Mouse (Mus musculus): ENCODE data around the gene Nyap2.
"Not testable (repeated sequence)": the region's sequence is repeated elsewhere in the genome, so short reads cannot be mapped to it uniquely, and the experiment has no call there.

The Nyap2 gene

DNA sequence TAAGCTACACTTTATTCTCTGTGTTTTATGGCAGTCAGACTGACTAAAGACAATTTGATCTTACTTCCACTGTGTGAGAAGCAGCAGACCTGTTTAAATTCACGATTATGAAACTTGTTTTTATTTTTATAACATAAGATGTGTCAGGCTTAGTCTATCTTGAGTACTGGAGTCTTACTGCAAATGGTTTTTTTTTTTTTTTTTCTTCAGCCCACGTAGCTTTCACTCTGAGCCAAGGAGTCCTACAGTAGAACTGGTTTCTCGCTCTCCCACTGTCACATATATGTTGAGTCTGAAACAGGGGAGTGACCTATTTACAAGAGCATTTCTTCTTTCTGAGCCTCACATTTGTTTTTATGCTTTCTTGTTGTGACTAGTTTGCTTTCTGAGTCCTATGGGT lies 103.9 kb downstream of the Nyap2 start:
- no peak for DNase-seq (ENCODE audit: low spot score)

DNA sequence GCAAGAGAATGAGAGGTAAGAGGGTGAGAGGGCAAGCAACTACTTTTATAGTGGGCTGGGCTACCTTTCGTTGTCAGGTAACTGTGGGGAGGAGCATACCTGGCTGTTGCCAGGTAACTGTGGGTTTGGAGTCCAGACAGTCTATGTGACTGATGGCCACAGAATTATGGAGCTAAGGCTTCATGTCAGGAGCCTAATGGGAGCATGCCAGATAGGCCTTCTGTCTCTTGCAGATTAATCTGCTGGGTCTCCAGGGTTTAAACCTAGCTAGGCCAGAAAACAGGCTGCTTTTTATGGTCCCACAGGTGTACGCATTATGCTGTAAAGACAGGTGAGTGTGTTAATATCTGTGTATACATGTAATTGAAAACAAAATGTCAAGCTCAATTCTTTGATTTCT lies 132.8 kb downstream of the Nyap2 start:
- no peak for DNase-seq (ENCODE audit: low spot score)

DNA sequence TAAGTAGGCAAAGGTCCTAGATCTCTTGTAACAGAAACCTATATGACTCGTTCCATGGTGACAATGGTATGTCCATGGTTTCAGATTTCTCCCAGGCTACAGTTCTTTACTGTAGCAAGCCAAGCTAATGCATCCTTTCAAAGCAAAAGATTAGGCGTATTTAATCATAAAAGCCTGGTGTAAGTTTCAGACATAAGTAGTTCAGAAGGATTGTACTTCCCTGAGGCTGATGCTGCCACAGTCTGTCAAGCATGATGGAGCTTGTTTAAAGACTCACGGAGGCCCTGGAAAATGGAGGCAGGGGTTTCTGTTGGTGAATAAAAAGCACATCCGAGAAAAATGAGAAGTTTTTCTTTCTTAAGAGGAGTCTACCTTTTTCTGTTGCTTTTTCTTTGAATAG lies 134.7 kb downstream of the Nyap2 start:
- no peak for DNase-seq (ENCODE audit: low spot score)

DNA sequence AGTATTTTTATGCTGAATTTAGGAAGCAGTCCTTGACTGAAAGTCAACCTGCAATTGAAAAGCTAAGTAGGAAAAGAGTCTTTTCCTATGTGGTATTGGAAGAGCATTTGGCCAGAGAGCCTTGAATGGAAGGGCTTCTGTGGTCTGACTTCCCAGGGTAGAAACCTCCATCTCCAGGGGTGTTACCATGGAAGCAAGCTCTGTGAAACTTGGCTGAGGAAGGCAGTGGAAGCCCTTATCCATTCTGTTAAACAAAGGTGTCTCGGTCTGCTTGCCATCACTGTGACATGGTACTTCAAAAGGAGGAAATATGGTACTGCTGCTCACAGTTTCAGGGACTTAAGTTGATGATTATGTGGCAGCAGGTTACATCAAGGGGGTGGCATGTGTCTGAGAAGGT lies 143.0 kb downstream of the Nyap2 start:
- no peak for DNase-seq (ENCODE audit: low spot score)

DNA sequence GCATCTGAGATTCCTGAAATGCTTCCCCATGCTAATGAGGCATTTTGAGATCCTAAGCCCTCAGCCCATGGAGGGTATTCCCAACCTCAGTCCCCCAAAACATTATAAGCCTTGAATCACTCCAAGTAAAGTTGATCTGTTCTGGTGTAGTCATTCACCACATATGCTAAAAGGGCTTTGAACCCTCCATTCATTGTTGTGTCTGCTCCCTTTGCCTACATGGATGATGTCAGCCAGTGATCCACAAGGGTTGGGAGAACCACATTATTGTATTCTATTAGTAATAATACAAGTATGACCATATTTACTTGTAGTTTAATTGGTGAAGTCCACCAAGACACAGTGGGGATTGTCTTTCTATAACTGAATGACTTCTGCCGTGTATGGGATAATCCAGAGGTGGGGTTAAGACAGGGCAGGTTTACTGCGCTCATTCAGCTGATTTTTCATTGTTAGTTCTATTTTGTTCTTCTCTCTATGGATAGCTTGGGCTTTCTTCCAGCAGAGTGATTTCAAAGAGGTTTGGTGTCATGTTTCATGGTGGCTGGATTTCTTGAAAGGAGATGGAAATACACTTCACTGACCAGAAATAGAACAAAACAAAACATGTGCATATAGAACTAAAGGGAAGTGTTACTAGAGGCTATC lies 155.1 kb downstream of the Nyap2 start:
- DNase-seq (ENCODE audit: low spot score) = no peak

DNA sequence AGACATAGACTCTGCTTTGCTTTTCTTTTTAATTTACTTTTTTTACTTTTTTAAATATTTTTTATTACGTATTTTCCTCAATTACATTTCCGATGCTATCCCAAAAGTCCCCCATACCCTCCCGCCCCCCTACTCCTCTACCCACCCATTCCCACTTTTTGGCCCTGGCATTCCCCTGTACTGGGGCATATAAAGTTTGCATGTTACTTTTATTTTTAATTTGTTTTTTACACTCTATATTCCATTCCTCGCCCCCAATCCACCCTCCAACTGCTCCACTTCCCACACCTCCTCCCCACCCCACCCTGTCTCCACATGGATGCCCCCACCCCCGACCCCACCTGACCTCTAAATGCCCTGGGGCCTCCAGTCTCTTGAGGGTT lies 155.6 kb downstream of the Nyap2 start:
- DNase-seq (ENCODE audit: low spot score) = not testable (repeated sequence)

DNA sequence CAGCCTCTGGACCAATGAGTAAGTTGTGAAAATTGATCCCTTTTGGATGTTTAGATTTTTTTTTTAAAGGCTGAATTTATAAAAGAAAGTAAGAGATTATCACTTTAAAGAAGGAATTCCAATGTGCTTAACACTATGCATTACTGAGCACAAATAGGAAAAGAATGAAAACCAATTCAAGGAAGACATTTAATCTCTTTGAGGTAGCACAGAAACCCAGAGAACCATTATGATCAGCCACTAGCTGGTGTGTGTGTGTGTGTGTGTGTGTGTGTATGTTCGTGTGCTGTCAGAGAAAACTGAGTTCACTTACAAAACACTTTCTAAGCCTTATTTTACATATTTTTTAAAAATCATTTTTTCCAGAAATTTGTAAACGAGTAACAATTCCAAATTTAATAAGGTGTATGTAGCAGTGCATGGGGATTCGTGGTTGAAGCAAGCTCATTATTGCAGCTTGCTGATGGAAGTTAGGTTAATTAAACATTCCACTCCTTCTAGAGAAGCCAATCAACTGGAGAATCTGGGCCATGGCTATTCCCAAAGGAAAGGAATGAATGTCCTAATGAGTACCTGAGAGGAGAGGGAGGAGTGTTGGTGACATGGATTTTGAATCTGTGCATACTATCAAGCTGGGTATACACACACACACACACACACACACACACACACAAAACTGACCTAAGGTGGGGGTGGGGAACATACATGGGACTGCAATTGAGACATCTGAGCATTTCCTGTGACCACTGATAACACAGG lies 171.9 kb downstream of the Nyap2 start:
- no peak for DNase-seq (ENCODE audit: low spot score)

DNA sequence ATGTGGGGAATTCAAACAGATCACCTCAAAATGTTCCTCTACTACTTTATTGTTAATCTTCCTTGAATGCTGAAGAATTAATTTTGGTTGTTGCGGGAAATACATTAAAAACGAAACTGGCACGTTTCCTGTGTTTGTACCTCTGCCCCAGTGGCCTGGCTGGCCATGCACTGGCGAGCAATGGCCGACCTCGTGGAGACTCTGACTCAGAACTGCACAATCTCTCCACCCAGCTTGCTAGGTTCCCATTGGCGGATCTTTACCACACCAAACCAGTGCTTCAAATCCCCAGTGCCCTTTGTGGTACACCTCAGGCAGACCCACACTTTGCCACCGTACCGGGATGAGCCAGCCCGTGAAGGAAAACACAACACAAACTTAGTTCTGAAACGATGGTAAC lies 173.3 kb downstream of the Nyap2 start:
- no peak for DNase-seq (ENCODE audit: low spot score)

DNA sequence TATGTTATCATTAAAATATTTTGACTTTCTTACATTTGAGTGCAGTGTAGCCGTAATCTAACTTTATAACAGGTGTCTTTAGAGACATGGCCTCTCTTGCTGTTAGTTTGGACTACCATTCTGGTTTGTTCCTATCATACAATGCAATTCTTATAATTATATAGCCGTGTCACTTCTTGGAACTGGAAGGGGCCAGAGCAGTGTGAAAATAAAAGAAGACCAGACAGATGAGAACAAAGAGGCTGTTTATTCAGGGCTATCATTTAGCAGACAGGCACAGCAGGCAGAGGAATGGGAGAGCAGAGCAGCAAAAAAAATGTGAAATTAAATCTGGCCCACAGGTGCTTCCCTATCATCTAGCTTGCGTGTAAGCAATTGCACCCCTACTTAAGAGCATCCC lies 189.7 kb downstream of the Nyap2 start:
- DNase-seq (ENCODE audit: low spot score) = no peak

DNA sequence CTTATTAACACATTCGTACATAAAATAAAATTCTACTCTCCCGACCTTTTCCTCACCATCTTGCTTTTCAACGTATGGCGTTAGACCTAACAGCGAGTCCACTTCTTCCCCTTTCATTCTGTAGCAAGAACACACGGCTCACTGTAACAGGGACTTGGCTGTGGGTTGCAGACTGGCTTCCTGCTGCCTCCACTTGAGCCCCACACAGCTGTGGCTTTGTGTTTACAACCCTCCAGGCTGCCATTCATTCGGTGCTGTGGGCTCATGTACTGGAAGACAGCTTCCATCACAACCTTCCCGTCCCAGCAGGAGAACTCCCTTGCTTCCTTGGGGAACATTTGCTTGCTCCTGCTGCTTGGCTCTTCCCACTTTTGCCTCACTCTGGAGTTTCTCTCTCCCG lies 204.2 kb downstream of the Nyap2 start:
- DNase-seq (ENCODE audit: low spot score) = no peak

DNA sequence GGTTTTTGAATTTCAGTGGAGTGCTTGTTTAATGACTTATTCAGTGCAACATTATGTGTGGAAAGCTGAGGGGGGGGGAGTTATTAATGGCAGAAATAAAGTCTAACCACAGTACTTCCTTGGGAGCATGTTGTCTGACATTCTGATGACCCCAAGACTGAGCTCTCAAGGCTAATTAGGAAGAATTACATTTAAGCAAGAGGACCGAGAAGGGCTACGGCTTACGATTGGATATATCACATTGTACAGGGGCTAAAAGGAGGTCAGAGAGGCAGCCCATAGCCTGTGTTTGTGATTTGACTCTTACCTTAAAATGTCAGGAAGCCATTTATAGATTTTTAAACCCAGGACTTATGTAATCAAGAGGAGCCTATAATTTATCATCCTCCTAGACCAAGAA lies 208.9 kb downstream of the Nyap2 start:
- DNase-seq (ENCODE audit: low spot score) = no peak

DNA sequence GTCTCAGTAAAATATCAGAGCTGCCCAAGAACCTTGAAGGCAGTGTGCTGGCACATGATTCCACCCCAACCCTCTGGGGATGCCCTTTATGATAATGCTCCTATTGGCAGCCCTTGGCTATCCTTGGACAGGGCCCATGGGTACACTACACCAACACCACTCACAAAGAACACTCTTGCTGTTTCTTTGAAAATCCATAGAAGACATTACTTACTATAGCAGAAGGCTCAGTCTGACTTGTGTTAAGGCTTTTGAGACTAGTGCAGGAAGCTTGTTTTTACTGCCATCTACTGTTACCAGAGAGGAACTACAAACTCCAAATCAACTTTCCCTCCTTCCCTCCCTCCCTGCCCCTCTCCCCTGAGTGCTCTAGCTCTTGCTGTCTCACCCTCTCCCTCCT lies 210.3 kb downstream of the Nyap2 start:
- no peak for DNase-seq (ENCODE audit: low spot score)

DNA sequence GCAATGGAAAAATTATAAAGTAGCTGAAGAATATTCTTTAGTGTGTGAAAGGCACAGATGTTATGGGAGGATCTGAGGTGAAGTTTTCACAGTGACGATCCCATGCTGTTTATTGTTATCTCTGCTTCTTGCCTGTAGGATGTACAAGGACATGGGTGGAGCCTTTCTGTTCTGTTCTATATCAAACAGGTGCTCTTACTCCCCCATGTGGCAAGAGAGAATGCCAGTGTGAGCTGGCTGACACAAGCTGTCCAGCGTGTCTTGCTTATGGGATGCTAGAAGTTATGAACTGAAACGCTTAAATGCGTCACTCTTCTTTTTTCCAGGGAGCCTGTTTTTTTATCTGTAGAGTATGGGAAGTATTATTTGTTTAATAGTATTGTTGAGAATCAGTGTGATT lies 224.0 kb downstream of the Nyap2 start:
- no peak for DNase-seq (ENCODE audit: low spot score)

DNA sequence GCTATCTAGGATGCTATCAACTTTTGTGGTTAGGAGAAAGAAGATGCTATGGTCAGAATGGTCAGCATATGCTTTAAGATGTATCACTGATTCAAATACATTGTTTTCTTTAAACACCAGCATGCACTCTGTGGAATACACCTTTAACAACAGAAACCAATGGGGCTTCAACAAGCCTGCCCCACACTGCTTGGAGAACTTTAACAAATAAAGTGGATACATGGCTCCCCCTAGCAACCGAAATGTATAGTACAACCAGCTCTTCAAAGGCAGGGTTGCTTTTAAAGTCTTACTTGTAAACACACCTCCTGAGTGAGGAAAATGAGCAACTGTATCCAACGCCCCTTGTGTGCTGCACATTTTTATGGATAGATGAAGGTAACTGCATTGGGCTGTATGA lies 224.9 kb downstream of the Nyap2 start:
- DNase-seq (ENCODE audit: low spot score) = no peak

DNA sequence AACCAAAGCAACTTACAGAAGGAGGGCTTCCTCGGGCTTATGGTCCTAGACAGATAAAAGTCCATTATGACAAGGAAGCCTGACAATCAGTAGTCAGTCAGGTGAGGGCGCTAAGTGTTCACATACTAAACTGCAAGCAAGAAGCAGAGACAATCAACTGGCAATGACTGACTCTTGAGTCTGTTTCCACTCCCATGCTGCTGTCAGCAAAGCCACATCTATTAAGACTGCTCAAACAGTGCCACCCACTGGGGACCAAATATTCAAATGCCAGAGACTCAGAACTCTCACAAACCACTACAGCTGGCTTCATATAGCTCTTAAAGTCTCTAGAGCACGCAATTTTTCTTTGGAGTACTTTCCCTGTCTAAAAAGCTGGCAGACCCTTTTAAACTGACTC lies 226.6 kb downstream of the Nyap2 start:
- DNase-seq (ENCODE audit: low spot score) = no peak

DNA sequence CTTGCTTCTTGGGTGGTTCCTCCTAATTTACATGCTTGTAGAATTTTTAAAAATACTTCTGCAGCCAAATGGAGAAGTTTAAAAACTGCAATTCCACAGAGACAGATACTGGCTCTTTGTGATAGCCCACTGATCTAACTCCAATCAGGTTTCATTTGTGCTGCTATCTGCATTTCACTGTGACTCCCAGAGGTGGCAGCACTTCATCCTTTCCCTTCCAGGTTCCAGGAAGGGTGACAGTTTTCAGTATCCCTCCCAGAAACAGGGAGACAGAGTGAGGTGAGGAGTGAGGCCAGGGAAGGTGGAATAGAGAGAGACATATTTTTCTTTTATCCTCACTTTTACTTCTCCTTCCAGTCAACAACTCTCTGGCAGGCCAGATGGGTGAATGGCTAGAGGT lies 230.7 kb downstream of the Nyap2 start:
- DNase-seq (ENCODE audit: low spot score) = no peak

DNA sequence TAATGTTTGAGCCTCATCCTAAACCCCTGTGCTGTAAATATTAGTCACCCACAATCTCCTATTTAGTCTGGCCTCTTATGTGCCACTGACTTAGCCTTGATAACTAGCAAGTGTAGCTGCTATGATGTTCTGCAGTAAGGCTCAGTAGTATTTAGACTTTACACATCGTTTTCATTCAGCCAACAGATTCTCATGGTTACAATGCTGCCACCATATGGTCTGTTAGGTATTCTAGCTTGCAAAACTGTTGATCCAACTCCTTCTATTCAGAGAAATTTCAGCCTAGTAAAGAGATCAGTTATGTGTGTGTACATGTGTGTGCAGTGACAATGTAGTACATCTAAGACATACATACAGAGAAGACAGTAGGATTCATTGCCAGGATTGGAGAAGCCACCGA lies 231.2 kb downstream of the Nyap2 start:
- no peak for DNase-seq (ENCODE audit: low spot score)

DNA sequence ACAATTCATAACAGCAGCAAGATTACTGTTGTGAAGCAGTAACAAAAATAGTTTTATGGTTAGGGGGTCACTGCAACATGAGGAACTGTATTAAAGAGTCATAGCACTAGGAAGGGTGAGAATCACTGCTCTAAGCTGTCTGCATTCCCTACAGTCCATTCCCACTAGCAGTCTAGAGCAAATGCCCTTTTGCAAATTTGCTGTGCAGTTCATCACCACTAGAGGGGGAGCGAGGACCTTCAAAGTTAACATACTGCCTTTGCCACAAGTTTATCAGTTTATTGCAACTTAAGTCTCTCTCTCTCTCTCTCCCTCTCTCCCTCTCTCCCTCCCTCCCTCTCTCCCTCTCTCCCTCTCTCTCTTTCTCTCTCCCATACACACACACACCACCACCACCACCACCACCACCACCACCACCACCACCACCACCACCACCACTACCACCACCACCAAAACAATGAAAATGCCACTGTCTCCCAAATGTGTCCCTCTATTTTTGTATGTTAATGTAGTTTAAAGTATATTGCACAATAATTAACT lies 233.4 kb downstream of the Nyap2 start:
- peak; percentile 44 for DNase-seq (ENCODE audit: low spot score)

DNA sequence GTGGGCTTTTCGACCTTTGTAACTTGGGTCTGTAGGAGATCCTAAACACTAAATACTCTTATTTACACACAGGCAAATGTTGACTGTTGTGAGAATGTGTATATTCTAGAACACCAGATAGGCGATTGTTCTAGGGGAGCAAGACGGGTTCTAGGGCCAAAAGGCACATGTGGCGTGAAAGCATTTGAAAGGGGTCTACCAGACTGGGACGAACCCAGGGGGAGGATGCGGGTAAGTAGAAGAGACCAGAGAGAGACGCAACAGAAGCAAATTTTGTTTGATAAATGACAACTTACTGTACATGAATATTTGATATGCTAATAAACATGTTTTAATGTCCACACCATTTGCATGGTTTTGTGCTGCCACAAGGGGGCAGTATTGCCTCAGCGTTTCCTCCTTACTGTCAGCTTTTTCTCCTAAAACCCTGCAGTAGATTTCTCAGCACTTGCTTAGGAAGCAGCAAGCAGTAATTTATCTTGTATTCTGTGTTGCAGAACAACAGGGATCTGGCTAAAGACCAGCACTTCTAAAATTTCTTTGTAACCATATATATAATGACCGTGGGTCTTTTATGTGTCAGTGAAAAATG lies 239.7 kb downstream of the Nyap2 start:
- peak; percentile 8 for DNase-seq (ENCODE audit: low spot score)

DNA sequence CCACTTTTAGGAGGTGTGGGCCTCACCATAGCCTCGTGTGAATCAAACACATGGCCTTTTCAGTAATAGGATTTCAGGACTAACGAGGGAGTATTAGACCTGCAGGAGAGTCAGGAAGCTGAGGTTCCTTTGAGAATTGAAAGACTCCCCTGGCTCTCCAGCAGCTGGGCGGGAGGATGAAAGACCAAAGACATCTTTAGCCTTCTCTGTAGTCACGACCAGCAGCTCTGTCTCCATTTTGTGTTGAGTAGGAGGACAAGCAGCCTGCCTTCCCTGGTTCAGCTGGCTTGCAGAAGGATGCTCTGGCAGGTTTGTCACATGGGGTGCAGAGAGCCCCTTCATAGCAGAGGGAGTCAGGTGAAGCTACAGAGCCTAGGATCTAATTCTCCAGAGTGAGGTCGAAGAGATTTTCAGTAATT lies 240.3 kb downstream of the Nyap2 start:
- no peak for DNase-seq (ENCODE audit: low spot score)

DNA sequence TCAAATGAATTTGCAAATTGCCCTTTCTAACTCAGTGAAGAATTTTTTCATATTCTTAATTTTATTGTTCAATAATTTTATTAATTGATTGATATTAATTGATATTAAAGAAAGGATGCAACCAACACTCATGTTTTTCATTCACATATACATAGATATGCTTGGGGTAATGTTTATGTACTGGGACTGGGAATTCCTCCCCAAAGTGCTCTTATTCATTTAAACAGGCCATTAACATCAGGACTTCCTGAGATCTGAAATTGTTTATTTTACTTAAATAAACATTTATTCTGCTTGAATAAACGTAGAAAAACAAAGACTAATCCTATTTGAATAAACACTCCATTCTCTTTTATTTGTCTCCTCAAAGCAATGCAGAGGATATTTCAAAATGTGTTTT lies 311.0 kb downstream of the Nyap2 start:
- no peak for DNase-seq (ENCODE audit: low spot score)
